Mouse (Mus musculus): ENCODE measurements around the gene Ebf1. TPM values are rescaled to one million over a fixed set of nuclear protein-coding genes. Genes with fewer than 3 reads are reported as not detected.

Gene Ebf1
- total RNA-seq, 2 experiments from 2014 or later: 2.6 to 3.1 TPM

GRCm38 (mm10) chr11:44619131-44619886, 2.2 kb downstream of the Ebf1 start:
- DNase-seq: no peak

GRCm38 (mm10) chr11:44619887-44620693, 3.0 kb downstream of the Ebf1 start:
- no peak for DNase-seq

GRCm38 (mm10) chr11:44620694-44621446, 3.8 kb downstream of the Ebf1 start:
- DNase-seq: no peak

- no peak for DNase-seq
These were observed 4.5 kb downstream of the Ebf1 start for GRCm38 (mm10) chr11:44621615-44622014.

- DNase-seq: no peak
These were observed 5.1 kb downstream of the Ebf1 start for GRCm38 (mm10) chr11:44622023-44622731.

- no peak for DNase-seq
These were observed 7.4 kb downstream of the Ebf1 start for GRCm38 (mm10) chr11:44624564-44624963.

- peak; percentile 66 for DNase-seq
These were observed 8.9 kb downstream of the Ebf1 start for GRCm38 (mm10) chr11:44626065-44626464.

- no peak for DNase-seq
These were observed 11.3 kb downstream of the Ebf1 start for GRCm38 (mm10) chr11:44628412-44628811.

GRCm38 (mm10) chr11:44632064-44632968, 15.2 kb downstream of the Ebf1 start:
- DNase-seq: no peak

- DNase-seq: no peak
These were observed 16.0 kb downstream of the Ebf1 start for GRCm38 (mm10) chr11:44633001-44633693.

GRCm38 (mm10) chr11:44634552-44635193, 17.6 kb downstream of the Ebf1 start:
- no peak for DNase-seq

- DNase-seq: no peak
These were observed 19.1 kb downstream of the Ebf1 start for GRCm38 (mm10) chr11:44636241-44636640.

GRCm38 (mm10) chr11:44638193-44638754, 21.2 kb downstream of the Ebf1 start:
- DNase-seq: no peak

- no peak for DNase-seq
These were observed 24.4 kb downstream of the Ebf1 start for GRCm38 (mm10) chr11:44641496-44641895.

- no peak for DNase-seq
These were observed 37.4 kb downstream of the Ebf1 start for GRCm38 (mm10) chr11:44654340-44655019.

- no peak for DNase-seq
These were observed 38.4 kb downstream of the Ebf1 start for GRCm38 (mm10) chr11:44655468-44655867.

GRCm38 (mm10) chr11:44656916-44657315, 39.8 kb downstream of the Ebf1 start:
- DNase-seq: no peak

GRCm38 (mm10) chr11:44657833-44658395, 40.8 kb downstream of the Ebf1 start:
- DNase-seq: no peak

GRCm38 (mm10) chr11:44661875-44662274, 44.8 kb downstream of the Ebf1 start:
- no peak for DNase-seq
